In genomic region chr5:149329098-149329887, GRCm38 (mm10) we compare ENCODE assay signal across 10 mouse cellular contexts.
DNase-seq lines count a peak whose midpoint lies in the region; ATAC-seq lines count a peak whose summit lies in the region.
"Had no signal": no experiment of that assay in that cellular context is flagged by ENCODE, and none has a peak within 500 bp of the region (broad histone marks: within the 10 kb centered on the region; RNA-seq: fewer than 3 reads in every experiment).

No protein-coding gene starts in this region.

- H3K27ac ChIP-seq in neural tube, embryonic 13.5 days (replicated peaks), result peak overlapping the region; percentile 78
- peak overlapping the region; percentile 52; the same call in 1 of the 2 replicates for H3K27ac ChIP-seq in hindbrain, embryonic 12.5 days
- peak overlapping the region; percentile 81 for H3K27ac ChIP-seq in limb, embryonic 10.5 days
- H3K27ac ChIP-seq in stomach, embryonic 15.5 days, result no peak overlapping the region

- peaks cover 34% of the 10 kb centered on the region for H3K4me1 ChIP-seq in neural tube, embryonic 13.5 days (replicated peaks)
- peaks cover 19% of the 10 kb centered on the region for H3K4me1 ChIP-seq in hindbrain, embryonic 12.5 days
- peaks cover 62% of the 10 kb centered on the region for H3K4me1 ChIP-seq in limb, embryonic 10.5 days
- peaks cover 16% of the 10 kb centered on the region for H3K4me1 ChIP-seq in stomach, embryonic 15.5 days

- 32% methylated on average over 12 of the region's 12 CpGs for WGBS in neural tube, embryonic 13.5 days
- 56% methylated on average over 12 of the region's 12 CpGs for WGBS in hindbrain, embryonic 12.5 days
- WGBS in limb, embryonic 10.5 days, result 55% methylated on average over 12 of the region's 12 CpGs
- 53% methylated on average over 12 of the region's 12 CpGs for WGBS in stomach, embryonic 15.5 days

- no peak for DNase-seq in neural tube, embryonic 10.5 days (ENCODE audit: extremely low spot score, low spot score)
- no peak for DNase-seq in limb, embryonic 10.5 days (ENCODE audit: low spot score)
- DNase-seq in frontal cortex, postnatal 36 days (ENCODE audit: low spot score in 2 of 2), result no peak
- no peak for DNase-seq in adrenal gland, postnatal 4 days (ENCODE audit: low spot score in 2 of 2)
- DNase-seq in gastrocnemius, postnatal 14 days, result no peak
- DNase-seq: gastrocnemius, postnatal 10 days; thymus, postnatal 25 days had no signal

- no peak overlapping the region for H3K4me2 ChIP-seq in neural tube, embryonic 13.5 days
- no peak overlapping the region for H3K4me2 ChIP-seq in hindbrain, embryonic 12.5 days (replicated peaks)
- no peak overlapping the region for H3K4me2 ChIP-seq in stomach, embryonic 15.5 days

- no peaks in the 10 kb centered on the region for H3K9me3 ChIP-seq in neural tube, embryonic 13.5 days
- no peaks in the 10 kb centered on the region for H3K9me3 ChIP-seq in hindbrain, embryonic 12.5 days (replicated peaks)
- H3K9me3 ChIP-seq in limb, embryonic 10.5 days (replicated peaks), result no peaks in the 10 kb centered on the region
- no peaks in the 10 kb centered on the region for H3K9me3 ChIP-seq in stomach, embryonic 15.5 days

- no peaks in the 10 kb centered on the region for H3K36me3 ChIP-seq in neural tube, embryonic 13.5 days
- no peaks in the 10 kb centered on the region for H3K36me3 ChIP-seq in hindbrain, embryonic 12.5 days
- no peaks in the 10 kb centered on the region for H3K36me3 ChIP-seq in limb, embryonic 10.5 days
- no peaks in the 10 kb centered on the region for H3K36me3 ChIP-seq in stomach, embryonic 15.5 days

- H3K9ac ChIP-seq in neural tube, embryonic 13.5 days, result no peak overlapping the region
- H3K9ac ChIP-seq in hindbrain, embryonic 12.5 days, result no peak overlapping the region
- no peak overlapping the region for H3K9ac ChIP-seq in stomach, embryonic 15.5 days

- H3K4me3 ChIP-seq in neural tube, embryonic 13.5 days, result no peak overlapping the region
- H3K4me3 ChIP-seq in hindbrain, embryonic 12.5 days, result no peak overlapping the region
- no peak overlapping the region for H3K4me3 ChIP-seq in limb, embryonic 10.5 days
- no peak overlapping the region for H3K4me3 ChIP-seq in stomach, embryonic 15.5 days (replicated peaks)

- H3K27me3 ChIP-seq in neural tube, embryonic 13.5 days, result no peaks in the 10 kb centered on the region
- no peaks in the 10 kb centered on the region for H3K27me3 ChIP-seq in hindbrain, embryonic 12.5 days
- no peaks in the 10 kb centered on the region for H3K27me3 ChIP-seq in limb, embryonic 10.5 days (ENCODE audit: low read depth, poor library complexity, severe bottlenecking)
- no peaks in the 10 kb centered on the region for H3K27me3 ChIP-seq in stomach, embryonic 15.5 days (replicated peaks)

- ATAC-seq in neural tube, embryonic 13.5 days (ENCODE audit: low read depth), result peak; percentile 54
- 0 out of 2 replicates have a peak, but pooled peaks have one; percentile 40 for ATAC-seq in hindbrain, embryonic 12.5 days (ENCODE audit: low FRiP score)
- 0 out of 2 replicates have a peak, but pooled peaks have one; percentile 50 for ATAC-seq in stomach, embryonic 15.5 days (ENCODE audit: insufficient read depth, low FRiP score, low read depth)

- intact Hi-C loops in gastrocnemius, postnatal 14 days (cut with DNase I; ENCODE audit: low total_unique reads), result no loop called here
